Mouse (Mus musculus) intestine, embryonic 14.5 days (tissue): ENCODE measurements around the gene Zdhhc6. TPM values are rescaled to one million over a fixed set of nuclear protein-coding genes. Genes with fewer than 3 reads are reported as not detected.

Experiments
- ATAC-seq: fragments of 200-750 bp; cut with Nextera tagmentation; replicated peaks from 2 replicates; pipeline ENCODE4 v1.8.0; 2017; ENCODE audit warnings: low read depth, moderate number of reproducible peaks, moderate TSS enrichment, moderate library complexity; ENCODE audit not compliant: low FRiP score, low TSS enrichment
- DNase-seq: peaks from one replicate; pipeline ENCODE4 v3.0.0-alpha.2; 2018; ENCODE audit warnings: low spot score
- H3K27ac ChIP-seq: fragments of 300-500 bp; sonication (generic); 2 replicates; pipeline ENCODE4 v1.5.1; 2014; ENCODE audit warnings: low read depth, mild to moderate bottlenecking, control low read depth
- H3K27me3 ChIP-seq: fragments of 300-500 bp; sonication (generic); replicated peaks from 2 replicates; pipeline ENCODE4 v1.6.1; 2014; ENCODE audit warnings: low read length, control low read depth; ENCODE audit not compliant: control insufficient read depth, insufficient read depth
- H3K36me3 ChIP-seq: fragments of 300-500 bp; sonication (generic); 2 replicates; pipeline ENCODE4 v1.6.1; 2014; ENCODE audit warnings: low read length, control low read depth; ENCODE audit not compliant: control insufficient read depth, insufficient read depth
- H3K4me1 ChIP-seq: fragments of 300-500 bp; sonication (generic); replicated peaks from 2 replicates; pipeline ENCODE4 v1.6.1; 2014; ENCODE audit warnings: low read length, control low read depth, mixed read lengths; ENCODE audit not compliant: control insufficient read depth, insufficient read depth
- H3K4me2 ChIP-seq: fragments of 300-500 bp; sonication (generic); 2 replicates; pipeline ENCODE4 v1.6.1; 2014; ENCODE audit warnings: low read length
- H3K4me3 ChIP-seq: fragments of 300-500 bp; sonication (generic); 2 replicates; pipeline ENCODE4 v1.5.1; 2014; ENCODE audit warnings: low read depth, low read length, control low read depth, mixed read lengths
- H3K9ac ChIP-seq: fragments of 300-500 bp; sonication (generic); 2 replicates; pipeline ENCODE4 v1.6.1; 2014; ENCODE audit warnings: mild to moderate bottlenecking, low read length
- H3K9me3 ChIP-seq: fragments of 300-500 bp; sonication (generic); 2 replicates; pipeline ENCODE4 v1.6.1; 2016; ENCODE audit warnings: low read length, control low read depth; ENCODE audit not compliant: control insufficient read depth
- WGBS: fragments of 180-500 bp; shearing (Covaris S2); extraction: QIAGEN DNeasy Blood & Tissue Kit; methylation state at CpG from one replicate; pipeline ENCODE4 v1.1.7; 2014; 5-methylcytosine and 5-hydroxymethylcytosine counted together
- polyA plus RNA-seq: library from polyadenylated mRNA; unstranded; fragments of >200 nt; fragmentation: Nextera tagmentation; extraction: Ambion mirVana; gene quantifications from 2 replicates; pipeline ENCODE4 v1.2.1, GENCODE M21; 2014

The Zdhhc6 gene
- polyA plus RNA-seq, 1 experiment from 2014 or later: 102 TPM

DNA sequence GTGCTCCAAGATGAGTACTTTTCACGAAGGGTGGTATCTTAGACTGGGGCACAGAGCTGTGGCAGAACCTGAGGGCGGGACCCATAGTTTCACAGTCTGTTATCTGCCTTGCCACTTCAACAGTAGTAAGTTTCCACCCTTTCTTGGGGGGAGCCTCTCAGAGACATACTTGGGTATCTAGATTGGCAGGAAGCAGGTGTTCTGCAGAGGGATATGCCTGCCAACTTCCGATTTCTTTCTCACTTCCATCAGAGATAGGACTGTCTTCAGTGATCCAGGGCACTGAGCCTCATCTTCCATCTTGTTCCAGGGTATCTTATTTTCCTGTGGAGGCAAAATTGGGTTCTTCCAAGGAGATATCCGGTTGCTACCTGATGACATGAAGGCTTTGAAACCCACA is 31.7 kb downstream of the Zdhhc6 start:
- H3K27ac ChIP-seq: no peak overlapping the region
- no peaks in the 10 kb centered on the region for H3K27me3 ChIP-seq
- H3K9me3 ChIP-seq: no peaks in the 10 kb centered on the region
- WGBS: 91% methylated on average over 4 of the region's 4 CpGs
- H3K4me2 ChIP-seq: no peak overlapping the region
- H3K4me1 ChIP-seq: no peaks in the 10 kb centered on the region
- peaks cover 63% of the 10 kb centered on the region for H3K36me3 ChIP-seq
- no peak overlapping the region for H3K4me3 ChIP-seq
- DNase-seq (no peak), ATAC-seq (no peak)
- no peak overlapping the region for H3K9ac ChIP-seq

DNA sequence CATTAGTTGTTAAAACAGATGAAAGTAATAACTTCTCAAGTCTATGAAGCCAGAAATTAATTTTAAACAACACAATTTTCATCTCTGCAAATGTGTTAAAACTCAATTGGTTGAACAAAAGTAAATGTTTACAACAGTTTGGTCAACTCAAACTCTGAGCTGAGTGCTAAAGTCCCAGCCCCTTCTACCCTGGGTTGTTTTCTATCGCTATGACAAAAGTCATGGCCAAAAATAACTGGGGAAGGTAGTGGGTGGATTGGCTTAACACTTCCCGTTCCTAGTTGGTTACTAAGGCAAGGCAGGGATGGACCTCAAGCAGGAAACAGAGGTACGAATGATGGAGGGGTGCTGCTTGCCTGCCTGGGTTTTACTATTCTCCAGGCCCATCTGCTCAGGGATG is 39.1 kb downstream of the Zdhhc6 start:
- ATAC-seq (no peak), DNase-seq (no peak)
- Histone ChIP-seq H3K4me1 (no peaks in the 10 kb centered on the region), H3K4me3 (no peak overlapping the region), H3K36me3 (peaks cover 32% of the 10 kb centered on the region), H3K9me3 (no peaks in the 10 kb centered on the region), H3K4me2 (no peak overlapping the region), H3K9ac (no peak overlapping the region), H3K27ac (no peak overlapping the region), H3K27me3 (no peaks in the 10 kb centered on the region)
- WGBS: 89% methylated on average over 3 of the region's 3 CpGs

DNA sequence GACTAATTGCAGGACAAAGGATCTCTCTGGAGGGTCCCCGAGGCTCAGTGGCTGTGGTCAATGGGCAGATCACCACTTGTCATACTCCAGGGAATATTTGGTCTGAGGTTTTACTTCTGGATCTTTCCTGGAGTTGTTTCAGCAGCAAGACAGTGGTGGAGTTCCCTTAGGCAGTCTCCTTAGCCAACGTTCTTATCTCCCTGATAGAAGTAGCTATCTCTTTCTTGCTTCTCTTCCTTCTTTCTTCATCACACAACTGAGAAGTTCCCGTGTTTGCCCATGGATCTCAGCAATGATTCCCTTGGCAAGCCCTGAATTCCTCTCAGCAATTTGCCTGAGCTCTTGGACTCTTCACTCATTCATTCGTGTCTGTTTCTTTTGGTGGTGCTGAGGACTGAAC is 39.7 kb downstream of the Zdhhc6 start:
- Histone ChIP-seq H3K4me1 (no peaks in the 10 kb centered on the region), H3K27me3 (no peaks in the 10 kb centered on the region), H3K4me3 (no peak overlapping the region), H3K36me3 (peaks cover 26% of the 10 kb centered on the region), H3K9ac (no peak overlapping the region), H3K4me2 (no peak overlapping the region), H3K27ac (no peak overlapping the region), H3K9me3 (no peaks in the 10 kb centered on the region)
- ATAC-seq (no peak), DNase-seq (no peak)
- 87% methylated on average over 4 of the region's 4 CpGs for WGBS

DNA sequence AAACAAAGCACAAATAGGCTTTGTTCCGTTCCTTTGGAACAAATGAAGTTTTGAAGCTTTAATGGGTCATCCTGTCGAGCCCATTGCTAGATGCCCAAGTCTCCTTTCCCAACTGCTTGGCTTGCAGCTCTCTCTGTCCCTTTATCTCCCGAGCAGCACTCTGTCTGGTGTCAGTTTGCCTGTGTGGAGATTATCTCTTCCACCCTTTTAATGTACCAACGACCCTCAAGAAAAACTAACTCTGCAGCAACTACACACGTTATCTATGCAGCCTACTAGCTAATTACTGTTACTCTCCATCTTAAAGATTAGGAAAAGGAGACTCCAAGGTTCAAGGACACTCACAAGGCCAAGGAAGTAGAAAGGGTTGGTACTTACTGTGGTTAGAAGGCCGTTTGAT is 42.5 kb downstream of the Zdhhc6 start:
- Histone ChIP-seq H3K27ac (no peak overlapping the region), H3K4me1 (no peaks in the 10 kb centered on the region), H3K36me3 (peaks cover 8% of the 10 kb centered on the region; the same call in 1 of the 2 replicates), H3K27me3 (no peaks in the 10 kb centered on the region), H3K4me2 (no peak overlapping the region), H3K9me3 (no peaks in the 10 kb centered on the region), H3K9ac (no peak overlapping the region), H3K4me3 (no peak overlapping the region)
- ATAC-seq: no peak
- 75% methylated on average over 6 of the region's 6 CpGs for WGBS
- no peak for DNase-seq

DNA sequence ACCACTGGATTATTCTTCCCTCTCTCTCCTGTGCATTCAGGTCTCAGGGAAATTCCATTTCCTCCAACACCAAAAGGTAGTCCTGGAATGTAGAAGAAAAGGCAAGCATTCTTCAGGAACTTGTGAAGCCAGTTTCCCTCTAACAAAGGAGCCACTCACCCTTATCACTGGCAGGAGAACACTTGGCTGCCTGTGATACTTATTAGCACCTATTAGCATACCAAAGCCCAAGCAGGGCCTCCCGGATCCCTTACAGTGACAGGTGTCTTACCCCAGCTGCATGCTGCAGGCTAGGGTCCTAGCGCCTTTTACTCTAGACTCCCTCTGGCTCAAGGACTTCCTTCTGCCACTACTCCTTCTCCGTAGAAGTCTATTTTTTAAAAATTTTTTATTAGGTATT is 44.4 kb downstream of the Zdhhc6 start:
- Histone ChIP-seq H3K4me2 (no peak overlapping the region), H3K4me1 (no peaks in the 10 kb centered on the region), H3K36me3 (peaks cover 8% of the 10 kb centered on the region; the same call in 1 of the 2 replicates), H3K9me3 (no peaks in the 10 kb centered on the region), H3K27me3 (no peaks in the 10 kb centered on the region), H3K9ac (no peak overlapping the region), H3K27ac (peak overlapping the region; percentile 33; the same call in 1 of the 2 replicates), H3K4me3 (no peak overlapping the region)
- ATAC-seq (0 out of 2 replicates have a peak, but pooled peaks have one; percentile 47), DNase-seq (no peak)
- WGBS: 34% methylated on average over 3 of the region's 3 CpGs

DNA sequence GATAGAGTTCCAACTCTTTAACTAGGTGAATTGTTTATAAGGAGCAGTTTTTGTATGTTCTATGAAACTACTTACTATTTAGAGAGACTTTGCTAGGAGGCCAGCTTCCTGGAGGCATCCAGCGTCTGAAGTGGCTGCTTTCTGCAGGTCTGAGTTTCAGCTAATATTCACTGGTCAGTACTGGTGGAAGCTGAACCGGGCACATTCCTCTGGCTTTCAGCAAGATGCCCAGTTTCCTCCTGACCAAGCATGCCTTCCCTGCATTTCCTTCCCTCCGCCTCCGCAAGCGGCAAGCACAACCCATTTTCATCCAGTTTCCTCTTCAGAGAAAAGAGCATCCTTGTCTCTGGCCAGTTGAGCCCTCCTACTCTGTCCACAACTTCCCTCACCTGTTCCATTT is 46.8 kb downstream of the Zdhhc6 start:
- H3K27me3 ChIP-seq: no peaks in the 10 kb centered on the region
- H3K9me3 ChIP-seq: no peaks in the 10 kb centered on the region
- no peak overlapping the region for H3K4me3 ChIP-seq
- H3K27ac ChIP-seq: no peak overlapping the region
- H3K4me2 ChIP-seq: no peak overlapping the region
- 80% methylated on average over 5 of the region's 5 CpGs for WGBS
- DNase-seq (no peak), ATAC-seq (no peak)
- H3K9ac ChIP-seq: no peak overlapping the region
- no peaks in the 10 kb centered on the region for H3K4me1 ChIP-seq
- H3K36me3 ChIP-seq: peaks cover 8% of the 10 kb centered on the region; the same call in 1 of the 2 replicates

DNA sequence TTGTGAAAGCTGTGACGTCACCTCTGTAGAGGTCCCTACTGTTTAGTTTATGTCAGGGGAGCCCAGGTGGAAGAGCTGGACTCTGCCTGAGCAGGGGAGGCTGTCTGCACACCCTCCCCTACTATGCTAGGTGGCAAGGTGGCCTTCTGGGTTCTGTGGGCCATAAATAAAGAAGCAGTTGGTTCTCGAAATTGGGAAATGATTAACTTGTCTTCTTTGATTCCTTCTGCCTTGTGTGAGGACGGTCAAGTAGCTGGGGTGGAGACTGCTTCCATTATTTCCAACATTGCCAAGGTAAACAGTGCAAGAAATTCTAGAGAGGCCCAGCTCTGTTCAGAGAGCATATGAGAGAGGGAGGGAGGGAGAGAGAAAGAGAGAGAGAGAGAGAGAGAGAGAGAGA is 47.7 kb downstream of the Zdhhc6 start:
- ATAC-seq: peak; percentile 72
- Histone ChIP-seq H3K4me3 (no peak overlapping the region), H3K27ac (no peak overlapping the region), H3K27me3 (no peaks in the 10 kb centered on the region), H3K9ac (no peak overlapping the region), H3K9me3 (no peaks in the 10 kb centered on the region), H3K36me3 (peaks cover 4% of the 10 kb centered on the region; the same call in 1 of the 2 replicates), H3K4me2 (no peak overlapping the region), H3K4me1 (no peaks in the 10 kb centered on the region)
- no peak for DNase-seq
- 50% methylated on average over 3 of the region's 3 CpGs for WGBS

DNA sequence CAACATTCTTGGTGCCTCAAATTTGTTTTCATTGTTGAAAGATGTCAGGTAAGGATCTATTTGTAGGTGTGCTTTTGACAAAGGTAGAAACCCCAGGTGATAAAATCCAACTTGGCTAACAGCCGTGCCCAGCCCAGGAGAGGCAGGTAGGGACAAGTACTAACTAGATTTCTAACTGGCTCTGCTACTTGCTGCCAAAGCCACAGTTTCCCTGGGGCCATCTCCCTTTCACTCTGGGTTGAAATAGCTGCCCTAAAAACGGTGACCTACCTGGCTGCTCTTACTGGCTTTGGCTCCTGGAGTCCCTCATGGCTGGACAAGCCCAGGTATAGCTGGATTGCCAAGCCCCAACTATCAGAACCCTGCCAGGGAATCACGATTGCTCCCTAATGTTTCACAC is 49.0 kb downstream of the Zdhhc6 start:
- Histone ChIP-seq H3K36me3 (no peaks in the 10 kb centered on the region; the same call in 1 of the 2 replicates), H3K9me3 (no peaks in the 10 kb centered on the region), H3K4me3 (no peak overlapping the region), H3K27ac (no peak overlapping the region), H3K27me3 (no peaks in the 10 kb centered on the region), H3K4me1 (no peaks in the 10 kb centered on the region), H3K4me2 (no peak overlapping the region), H3K9ac (no peak overlapping the region)
- 90% methylated on average over 3 of the region's 3 CpGs for WGBS
- no peak for DNase-seq
- no peak for ATAC-seq

DNA sequence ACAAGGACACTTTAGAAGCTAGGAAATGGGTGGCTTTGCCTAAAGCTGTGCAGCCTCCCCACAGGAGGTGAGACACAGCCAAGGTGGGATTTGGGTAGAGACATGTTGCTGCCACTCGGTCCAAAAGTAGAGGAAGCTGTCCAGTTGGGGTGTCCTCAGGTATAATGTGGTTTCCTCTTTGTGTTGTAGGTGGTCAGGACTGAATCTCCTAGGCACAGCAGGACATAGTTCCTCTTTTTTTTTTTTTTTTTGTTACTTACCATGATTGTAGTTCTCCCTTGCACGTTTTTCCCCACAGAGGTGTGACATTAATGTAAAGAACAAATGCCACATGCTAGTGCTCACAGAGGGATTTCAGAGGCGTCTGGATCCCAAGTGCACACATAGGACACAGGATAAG is 50.6 kb downstream of the Zdhhc6 start:
- Histone ChIP-seq H3K4me3 (no peak overlapping the region), H3K27me3 (no peaks in the 10 kb centered on the region), H3K4me1 (0 out of 2 replicates have a peak, but pooled peaks cover 3% of the 10 kb centered on the region), H3K9me3 (no peaks in the 10 kb centered on the region), H3K4me2 (no peak overlapping the region), H3K27ac (no peak overlapping the region), H3K9ac (no peak overlapping the region), H3K36me3 (no peaks in the 10 kb centered on the region)
- ATAC-seq (no peak), DNase-seq (no peak)
- 84% methylated on average over 3 of the region's 3 CpGs for WGBS
